Mouse (Mus musculus): ENCODE measurements around the gene Galc.

The Galc gene

GRCm38 (mm10) chr12:98180235-98180800 lies 78.9 kb downstream of the Galc start:
- DNase-seq, result no peak

GRCm38 (mm10) chr12:98179496-98179895 lies 79.8 kb downstream of the Galc start:
- no peak for DNase-seq

GRCm38 (mm10) chr12:98176632-98177031 lies 82.6 kb downstream of the Galc start:
- DNase-seq, result no peak

- no peak for DNase-seq
Observed at GRCm38 (mm10) chr12:98161901-98162300, 97.4 kb downstream of the Galc start.

- DNase-seq, result no peak
Observed at GRCm38 (mm10) chr12:98160867-98161266, 98.4 kb downstream of the Galc start.

Data from cerebellum, adult 9-11 months (tissue).